Mouse (Mus musculus) cerebellum, adult 8-10 months (tissue): ENCODE measurements around the gene Sirt2.

Experiments
- DNase-seq: peaks from one replicate; pipeline ENCODE4 v3.0.0; 2022

Sirt2 gene

GRCm38 (mm10) chr7:28767462-28767965, 979 bp downstream of the Sirt2 start, which contains the start of gene Nfkbib:
Gene Nfkbib, minus strand, starts transcription at chr7:28767512.
- peak; percentile 35 for DNase-seq

- no peak for DNase-seq
Observed at GRCm38 (mm10) chr7:28769414-28769958, 3.0 kb downstream of the Sirt2 start.

- DNase-seq, result no peak
Observed at GRCm38 (mm10) chr7:28770309-28770708, 3.8 kb downstream of the Sirt2 start.

GRCm38 (mm10) chr7:28771867-28772266, 5.3 kb downstream of the Sirt2 start:
- no peak for DNase-seq

GRCm38 (mm10) chr7:28773163-28773562, 6.6 kb downstream of the Sirt2 start:
- DNase-seq, result no peak

- DNase-seq, result no peak
Observed at GRCm38 (mm10) chr7:28774164-28774563, 7.6 kb downstream of the Sirt2 start.

GRCm38 (mm10) chr7:28775129-28775528, 8.6 kb downstream of the Sirt2 start:
- no peak for DNase-seq

GRCm38 (mm10) chr7:28778825-28779224, 12.3 kb downstream of the Sirt2 start:
- no peak for DNase-seq

- DNase-seq, result peak; percentile 92
Observed at GRCm38 (mm10) chr7:28780067-28780658, 13.6 kb downstream of the Sirt2 start.

GRCm38 (mm10) chr7:28780857-28781256, 14.3 kb downstream of the Sirt2 start:
- DNase-seq, result no peak

- no peak for DNase-seq
Observed at GRCm38 (mm10) chr7:28781261-28781663, 14.7 kb downstream of the Sirt2 start.

GRCm38 (mm10) chr7:28785161-28785560, 18.6 kb downstream of the Sirt2 start:
- no peak for DNase-seq

GRCm38 (mm10) chr7:28787884-28788283, 21.3 kb downstream of the Sirt2 start:
- DNase-seq, result no peak

- no peak for DNase-seq
Observed at GRCm38 (mm10) chr7:28788307-28789195, 22.0 kb downstream of the Sirt2 start, which contains the start of gene Rinl. Gene Rinl, plus strand, starts transcription at chr7:28788969.

GRCm38 (mm10) chr7:28789235-28789634, 22.7 kb downstream of the Sirt2 start:
- no peak for DNase-seq

GRCm38 (mm10) chr7:28790066-28790806, 23.7 kb downstream of the Sirt2 start:
- no peak for DNase-seq

- no peak for DNase-seq
Observed at GRCm38 (mm10) chr7:28791706-28792105, 25.2 kb downstream of the Sirt2 start.

GRCm38 (mm10) chr7:28792391-28793185, 26.1 kb downstream of the Sirt2 start:
- no peak for DNase-seq

GRCm38 (mm10) chr7:28793834-28794233, 27.3 kb downstream of the Sirt2 start:
- DNase-seq, result no peak

GRCm38 (mm10) chr7:28794496-28794895, 28.0 kb downstream of the Sirt2 start:
- DNase-seq, result no peak

- DNase-seq, result no peak
Observed at GRCm38 (mm10) chr7:28795832-28796231, 29.3 kb downstream of the Sirt2 start.

- DNase-seq, result peak; percentile 86
Observed at GRCm38 (mm10) chr7:28796562-28796975, 30.0 kb downstream of the Sirt2 start.
